Mouse (Mus musculus): ENCODE results near the gene Setd5.

Setd5 gene

DNA sequence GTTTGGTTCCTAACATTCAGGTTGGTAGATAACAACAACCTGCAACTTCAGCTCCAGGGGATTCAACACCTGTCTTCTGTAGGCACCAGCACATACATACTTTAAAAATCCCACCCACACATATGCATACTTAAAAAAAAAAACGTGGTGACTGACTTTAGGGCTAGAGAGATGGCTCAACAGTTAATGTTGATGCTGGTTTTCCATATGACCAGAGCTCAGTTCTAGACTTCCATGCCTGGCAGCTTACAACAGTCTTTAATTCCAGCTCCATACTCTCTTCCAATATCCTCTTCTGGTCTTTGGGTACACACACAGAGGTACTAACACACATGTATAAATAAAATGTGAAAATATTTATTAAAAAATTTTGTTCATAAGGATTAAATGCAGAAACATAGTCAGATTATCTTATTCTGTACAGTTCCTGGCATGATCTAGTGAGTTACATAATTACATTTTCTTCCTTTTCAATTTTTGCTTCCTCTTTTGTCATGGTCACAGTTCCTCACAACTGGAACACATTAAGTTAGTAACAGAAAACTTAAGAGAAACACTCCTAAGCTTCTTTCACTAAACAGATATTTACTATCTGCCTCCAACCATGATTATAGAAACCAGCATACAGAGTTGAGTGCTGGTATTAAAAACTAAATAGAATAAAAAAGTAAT is 16.1 kb upstream of the Setd5 start:
- no peak for DNase-seq

DNA sequence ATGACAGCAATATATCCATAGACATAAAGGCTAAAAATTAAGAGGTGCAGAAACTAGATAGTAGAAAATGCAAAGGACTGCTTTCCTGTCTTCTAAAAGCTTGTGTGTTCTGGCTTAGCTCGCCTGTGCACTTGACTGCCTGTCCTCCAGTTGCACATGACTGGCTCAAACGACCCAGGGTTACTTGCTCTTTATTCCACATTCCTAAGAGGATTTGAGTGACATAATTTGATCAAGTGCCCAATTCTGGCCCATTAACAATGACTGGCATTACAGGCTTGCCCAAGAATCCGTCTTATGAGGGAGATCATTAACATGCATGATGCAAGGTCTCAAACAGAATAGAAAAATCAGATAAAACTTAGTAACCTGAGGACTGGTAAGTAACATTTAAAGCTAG is 14.9 kb upstream of the Setd5 start:
- no peak for DNase-seq

DNA sequence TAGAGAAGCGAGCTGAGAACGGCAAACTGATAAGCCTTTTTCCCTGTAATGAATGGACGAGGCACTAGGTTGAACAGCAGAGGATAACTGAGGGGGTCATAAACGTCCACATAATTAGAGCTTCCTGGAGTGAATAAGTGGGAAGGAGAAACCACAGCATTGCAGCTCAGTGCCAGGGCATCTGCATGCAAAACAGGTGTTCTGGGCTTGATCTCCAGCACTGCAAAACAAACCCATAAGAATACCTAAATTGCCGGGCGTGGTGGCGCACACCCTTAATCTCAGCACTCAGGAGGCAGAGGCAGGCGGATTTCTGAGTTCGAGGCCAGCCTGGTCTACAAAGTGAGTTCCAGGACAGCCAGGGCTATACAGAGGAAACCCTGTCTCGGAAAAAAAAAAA is 13.8 kb upstream of the Setd5 start:
- no peak for DNase-seq

DNA sequence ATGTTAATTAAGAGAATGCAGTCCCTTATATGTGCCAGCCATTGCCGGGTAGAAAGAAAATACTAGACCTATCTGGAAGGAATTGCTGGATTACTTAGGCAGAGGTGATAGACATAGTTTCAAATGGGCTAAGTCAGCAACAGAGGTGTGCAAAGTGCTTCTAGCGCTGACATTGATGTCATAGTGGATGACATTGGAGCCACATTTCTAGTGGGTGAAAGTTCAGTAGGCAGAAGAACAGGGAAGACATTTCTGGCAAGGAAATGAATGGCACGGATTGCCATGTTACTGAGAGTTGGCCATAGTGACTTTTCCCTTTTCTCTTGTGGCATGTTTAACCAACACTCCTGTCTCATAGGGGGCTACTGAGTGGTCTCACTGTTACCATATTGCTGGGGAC is 12.0 kb upstream of the Setd5 start:
- DNase-seq = no peak

DNA sequence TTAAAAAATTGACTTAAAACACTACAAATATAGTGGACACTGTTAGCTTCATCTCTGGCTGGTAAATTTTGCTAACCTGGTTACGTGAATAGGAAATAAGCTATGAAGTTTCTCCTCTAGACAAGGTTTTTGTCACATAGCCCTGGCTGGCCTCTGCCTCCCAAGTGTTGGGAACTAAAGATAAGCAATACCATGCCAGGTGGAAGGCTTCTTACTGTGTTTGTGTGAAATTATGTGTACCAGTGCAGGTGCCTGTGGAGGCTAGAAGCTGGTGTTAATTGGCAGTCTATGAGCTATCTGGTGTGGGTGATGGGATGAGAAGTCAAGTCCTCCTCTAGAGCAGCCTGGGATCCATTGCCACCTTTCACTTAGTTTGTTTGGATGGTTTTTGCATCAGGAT is 8.0 kb upstream of the Setd5 start:
- no peak for DNase-seq

DNA sequence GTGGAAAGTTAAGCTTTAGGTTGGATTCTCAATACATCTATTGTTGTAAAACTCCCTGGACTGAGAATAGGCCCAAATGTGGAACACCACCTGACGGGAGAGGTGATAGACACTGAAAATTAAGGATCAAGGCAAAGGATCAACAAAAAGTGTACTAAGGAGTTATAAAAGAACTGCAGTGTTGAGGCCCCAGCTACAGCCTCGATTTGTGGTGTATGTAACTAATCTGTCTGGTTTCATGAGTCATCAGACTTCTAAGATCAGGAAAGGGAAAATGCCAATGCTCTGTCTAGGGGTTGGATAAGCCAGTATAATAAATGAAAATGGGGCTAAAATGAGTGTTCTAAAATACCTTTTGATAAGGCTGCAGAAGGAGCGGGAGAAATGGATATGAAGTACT is 1.9 kb upstream of the Setd5 start:
- no peak for DNase-seq

DNA sequence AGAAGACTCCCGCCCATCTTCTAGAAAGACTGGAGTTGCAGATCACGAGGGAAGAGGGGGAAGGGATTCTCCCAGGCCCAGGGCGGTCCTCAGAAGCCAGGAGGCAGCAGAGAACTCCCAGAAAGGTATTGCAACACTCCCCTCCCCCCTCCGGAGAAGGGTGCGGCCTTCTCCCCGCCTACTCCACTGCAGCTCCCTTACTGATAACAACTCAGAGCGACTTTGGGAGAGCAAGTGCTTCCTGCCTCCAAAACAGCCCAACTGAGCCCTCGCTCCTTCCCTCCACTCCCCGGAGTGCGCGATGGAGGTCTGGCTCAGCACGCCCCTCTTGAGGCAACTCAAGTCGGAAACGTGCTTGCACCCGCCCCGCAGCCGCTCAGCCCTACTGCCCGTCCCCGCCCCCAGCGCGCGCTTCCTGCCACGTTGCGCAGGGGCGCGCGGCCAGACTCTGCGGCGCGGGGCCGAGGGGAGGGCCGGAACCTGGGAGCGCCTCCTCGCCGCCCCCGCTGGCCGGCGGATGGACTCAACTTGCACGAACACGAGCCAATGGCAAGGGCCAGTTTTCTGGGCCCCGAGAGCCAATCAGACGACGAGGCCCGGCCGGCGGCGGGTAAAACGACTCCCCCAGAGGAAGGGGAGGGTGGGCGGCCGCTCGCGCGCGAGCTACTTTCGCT is 1.0 kb upstream of the Setd5 start:
- peak; percentile 96 for DNase-seq

DNA sequence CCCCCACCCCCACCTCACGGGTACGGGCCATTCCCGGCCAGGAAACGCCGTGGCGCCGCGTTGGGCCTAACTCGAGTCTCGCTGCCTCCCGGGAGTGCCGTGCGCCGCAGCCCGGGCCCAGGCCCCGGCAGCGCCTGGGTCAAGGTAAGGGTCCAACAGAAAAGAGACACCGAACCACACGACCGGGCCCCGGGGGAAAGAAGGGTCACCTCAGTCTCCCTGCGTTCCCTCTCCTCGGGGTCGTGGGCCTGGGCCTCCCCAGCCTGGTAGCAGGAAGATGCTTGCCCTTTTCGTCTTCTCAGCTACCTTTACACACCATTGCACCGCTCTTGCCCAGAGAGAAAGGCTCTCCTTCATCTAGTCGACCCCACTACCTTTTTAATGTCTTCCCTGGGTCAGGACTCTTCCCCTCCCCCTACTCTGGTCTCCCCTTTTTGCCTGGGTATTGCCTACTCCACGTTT is 435 bp downstream of the Setd5 start:
- no peak for DNase-seq

DNA sequence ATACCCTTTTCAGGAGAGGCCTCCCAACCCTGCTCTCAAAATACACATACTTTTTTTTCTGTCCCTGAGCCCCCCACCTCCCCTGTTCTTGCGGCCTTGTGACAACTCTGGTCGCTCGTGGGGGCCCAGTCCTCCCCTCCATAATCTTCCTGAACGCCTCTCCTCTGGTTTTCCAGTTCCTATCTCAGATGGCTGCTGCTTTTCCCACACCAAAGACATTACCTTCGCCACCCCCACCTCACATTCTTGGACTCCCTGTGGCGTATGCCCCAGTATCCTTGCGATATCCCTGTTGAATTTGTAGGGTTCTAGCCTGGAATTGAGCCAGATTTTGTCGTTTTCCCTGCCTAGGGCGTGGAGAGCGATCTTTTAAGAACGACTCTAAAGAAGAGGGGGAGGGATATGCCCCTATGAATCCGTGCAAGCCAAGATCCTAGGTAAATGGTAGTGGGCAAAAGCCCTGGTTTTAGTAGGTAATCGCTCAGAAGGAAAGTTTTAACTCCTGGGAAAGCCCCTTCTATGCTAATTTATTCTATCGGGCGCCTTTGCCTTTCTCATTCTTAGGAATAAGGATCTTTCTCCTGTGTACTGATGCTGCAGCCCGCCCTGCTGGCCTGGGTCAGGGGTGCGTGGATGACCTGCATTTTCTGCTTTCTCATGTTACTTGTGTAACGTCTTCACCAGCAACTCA is 1.0 kb downstream of the Setd5 start:
- peak; percentile 78 for DNase-seq

DNA sequence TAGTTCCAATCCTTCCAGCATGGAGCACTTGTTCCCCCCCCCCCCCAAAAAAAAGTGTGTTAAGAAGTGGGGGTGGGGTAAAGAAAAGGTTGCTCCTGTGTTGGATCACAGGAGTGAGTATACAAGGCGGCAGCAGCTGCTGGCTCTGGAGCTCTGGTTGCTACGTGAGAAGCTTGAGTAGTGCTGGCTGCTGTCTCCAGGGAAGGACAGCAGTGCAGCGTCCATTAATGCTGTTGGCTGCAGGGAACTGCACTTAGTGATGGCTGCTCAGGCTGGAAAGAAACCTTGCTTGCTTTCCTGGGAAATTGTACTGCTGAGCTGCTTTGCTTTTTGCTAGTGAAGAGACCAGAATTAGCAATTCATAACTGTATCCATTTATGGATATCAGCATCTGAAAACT is 2.3 kb downstream of the Setd5 start:
- peak; percentile 31 for DNase-seq

DNA sequence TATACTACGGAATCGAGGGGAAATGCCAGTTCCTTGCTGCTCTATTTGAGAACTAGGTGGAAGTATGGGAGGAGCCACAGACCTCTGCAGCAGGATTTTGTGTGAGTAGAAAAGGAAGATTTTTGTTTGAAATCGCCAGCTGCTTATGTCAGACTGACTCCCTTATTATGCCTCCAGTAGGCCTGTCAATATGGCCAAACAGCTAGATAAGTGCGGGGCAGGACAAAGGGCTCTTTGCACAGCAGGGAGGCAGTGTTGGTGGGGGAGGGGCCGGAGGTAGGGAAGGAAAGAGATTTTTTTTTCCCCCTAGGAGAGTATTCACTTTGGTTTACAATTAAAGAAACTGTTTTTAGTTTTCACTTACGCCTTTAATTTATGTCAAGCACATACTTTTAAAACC is 5.1 kb downstream of the Setd5 start:
- no peak for DNase-seq

DNA sequence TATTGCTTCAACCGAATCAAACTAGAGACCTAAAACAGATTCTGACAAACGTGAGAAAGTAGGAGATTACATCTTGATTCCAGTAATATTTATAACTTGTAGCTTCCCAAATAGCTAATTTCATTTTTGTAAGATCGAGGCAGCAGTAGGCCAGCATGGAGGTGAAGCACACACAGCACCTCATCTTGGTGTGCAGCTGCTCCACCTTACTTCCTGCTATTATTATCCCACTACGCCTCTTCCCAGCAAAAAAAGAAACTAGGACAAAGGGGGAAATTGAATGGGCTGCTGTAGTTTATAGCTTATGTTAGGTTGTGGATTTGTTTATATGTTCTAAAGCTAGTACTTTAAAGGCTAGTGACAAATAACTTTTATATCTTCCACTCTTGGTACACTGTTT is 7.4 kb downstream of the Setd5 start:
- DNase-seq = no peak

DNA sequence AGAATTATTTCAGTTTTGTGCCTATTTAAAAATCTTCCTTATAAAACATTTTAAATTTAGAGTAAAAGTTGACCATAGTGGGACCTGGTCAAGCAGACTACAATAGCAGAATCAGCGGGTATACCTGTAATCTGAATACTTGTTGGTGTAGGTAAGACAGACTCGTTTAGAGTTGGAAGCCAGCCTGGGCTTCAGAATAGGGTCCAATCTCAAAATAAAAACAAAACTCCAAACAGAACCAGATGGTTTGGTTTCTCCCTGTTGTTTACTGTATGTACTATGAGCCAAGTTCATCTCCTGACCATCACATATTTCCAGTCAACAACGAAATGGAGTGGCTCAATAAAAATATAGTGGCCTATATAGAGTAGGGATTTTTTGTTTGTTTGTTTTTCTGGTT is 16.0 kb downstream of the Setd5 start:
- peak; percentile 40 for DNase-seq

DNA sequence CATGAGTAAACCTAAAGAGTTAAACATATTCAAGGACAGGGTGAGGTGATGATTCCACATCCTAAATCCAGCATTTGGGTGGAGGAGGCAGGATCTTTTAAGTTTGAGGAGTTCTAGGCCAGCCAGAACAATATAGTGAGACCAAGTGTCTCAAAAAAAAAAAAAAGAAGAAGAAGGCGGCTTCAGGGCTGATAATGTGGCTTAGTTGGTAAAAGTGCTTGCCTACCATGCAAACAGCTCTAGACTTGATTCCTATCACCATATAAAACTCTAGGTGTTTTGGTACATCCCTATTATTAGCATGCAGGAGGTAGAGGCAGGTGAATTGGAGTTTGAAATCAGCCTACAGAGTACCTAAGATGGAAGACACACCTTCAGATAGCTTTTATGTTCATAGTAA is 18.4 kb downstream of the Setd5 start:
- DNase-seq = no peak

DNA sequence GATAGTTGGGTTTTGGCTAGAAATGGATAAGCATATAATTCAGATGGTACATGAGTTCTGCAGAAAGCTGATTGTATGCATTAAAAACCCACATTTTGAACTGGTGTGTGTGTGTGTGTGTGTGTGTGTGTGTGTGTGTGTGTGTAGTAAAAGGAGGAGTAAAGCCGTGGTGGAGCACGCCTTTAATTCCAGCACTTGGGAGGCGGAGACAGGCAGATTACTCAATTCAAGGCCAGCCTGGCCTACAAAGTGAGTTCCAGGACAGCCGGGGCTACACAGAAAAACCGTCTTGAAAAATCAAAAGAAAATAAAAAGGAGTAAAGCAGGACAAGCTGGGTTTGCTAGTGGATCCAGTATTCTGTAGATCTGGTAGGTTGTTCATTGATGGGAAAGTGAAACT is 20.5 kb downstream of the Setd5 start:
- no peak for DNase-seq

DNA sequence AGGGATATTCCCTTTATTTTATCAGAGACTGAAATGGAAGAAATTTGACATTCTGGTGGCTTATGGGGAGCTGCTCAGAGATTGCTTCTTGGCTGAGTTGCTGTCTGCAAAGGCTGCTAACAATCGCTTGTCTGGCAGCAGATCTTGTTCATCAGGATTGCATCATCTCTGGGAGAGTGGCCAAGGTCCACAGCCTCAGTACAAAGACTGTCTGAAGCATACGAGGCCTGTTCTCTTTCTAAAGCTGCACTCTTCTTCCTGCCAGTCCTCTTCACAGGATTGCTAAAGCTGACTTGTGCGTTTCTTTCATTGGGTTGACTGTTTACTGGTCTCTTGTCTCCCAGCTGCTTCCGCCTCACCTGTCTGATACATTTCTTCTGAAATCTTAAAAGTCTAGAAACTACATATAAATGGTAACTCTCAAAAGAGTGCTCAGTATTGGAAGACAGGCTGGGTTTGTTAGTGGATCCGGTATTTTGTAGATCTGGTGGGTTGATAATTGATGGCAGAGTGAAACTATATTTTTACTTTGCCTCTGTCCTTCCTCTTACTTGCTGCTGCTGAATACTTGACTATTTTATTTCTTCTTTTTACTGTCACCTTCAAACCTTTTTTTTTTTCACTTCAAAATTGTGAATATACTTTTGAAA is 22.6 kb downstream of the Setd5 start:
- DNase-seq = peak; percentile 95

DNA sequence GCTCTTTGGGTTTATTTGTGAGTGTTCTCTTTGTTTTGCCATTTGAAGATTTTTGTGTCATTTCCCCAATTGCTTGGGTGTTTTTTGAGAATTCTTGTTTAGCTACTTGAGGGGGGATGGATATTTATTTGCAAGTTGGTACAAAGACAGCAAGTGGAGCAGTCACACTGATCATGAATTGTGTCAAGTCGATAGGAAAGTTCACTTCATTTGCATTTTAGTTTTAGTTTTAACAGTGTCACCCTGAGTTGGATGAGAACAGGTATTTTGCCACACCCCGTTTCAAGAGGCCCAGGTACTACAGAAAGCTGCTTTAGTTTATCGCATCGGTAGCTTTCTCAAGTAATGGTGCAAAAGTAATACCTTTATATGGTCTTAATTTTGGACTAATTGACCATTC is 25.4 kb downstream of the Setd5 start:
- no peak for DNase-seq

DNA sequence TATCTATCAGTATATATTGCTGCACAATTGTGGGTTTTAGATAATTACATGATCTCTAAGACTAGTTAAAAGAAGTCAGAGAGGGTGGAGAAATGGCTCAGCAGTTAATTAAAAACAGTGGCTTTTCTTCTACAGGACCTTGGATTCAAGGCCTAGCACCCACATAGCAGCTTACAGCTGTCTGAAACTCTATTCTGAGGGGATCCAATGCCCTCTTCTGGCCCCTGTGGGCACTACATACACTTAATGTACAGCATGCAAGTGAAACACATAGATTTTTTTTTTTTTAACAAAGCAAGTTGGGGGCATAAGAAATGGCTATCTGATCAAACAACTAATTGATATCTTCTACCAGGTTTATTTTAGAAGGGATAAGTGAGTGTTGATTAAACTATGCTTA is 26.6 kb downstream of the Setd5 start:
- no peak for DNase-seq

DNA sequence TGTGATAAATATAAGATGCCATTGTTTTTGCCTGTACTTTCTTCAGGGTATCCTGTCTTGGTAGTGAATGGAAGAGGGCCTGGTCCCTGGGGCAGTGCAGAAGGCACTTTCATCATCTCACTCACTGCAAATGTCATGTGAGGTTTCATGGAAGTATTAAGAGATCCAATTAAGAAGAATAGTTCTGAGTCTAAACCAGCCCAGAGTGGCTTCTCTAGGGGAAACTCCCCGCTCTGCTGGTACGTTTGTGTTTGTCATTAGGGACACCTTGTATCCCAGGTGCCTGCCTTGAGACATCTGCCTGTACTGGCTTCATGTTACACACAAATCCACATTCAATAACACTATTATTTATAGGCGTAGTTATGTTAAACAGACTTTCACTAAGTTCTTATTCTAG is 32.2 kb downstream of the Setd5 start:
- no peak for DNase-seq

DNA sequence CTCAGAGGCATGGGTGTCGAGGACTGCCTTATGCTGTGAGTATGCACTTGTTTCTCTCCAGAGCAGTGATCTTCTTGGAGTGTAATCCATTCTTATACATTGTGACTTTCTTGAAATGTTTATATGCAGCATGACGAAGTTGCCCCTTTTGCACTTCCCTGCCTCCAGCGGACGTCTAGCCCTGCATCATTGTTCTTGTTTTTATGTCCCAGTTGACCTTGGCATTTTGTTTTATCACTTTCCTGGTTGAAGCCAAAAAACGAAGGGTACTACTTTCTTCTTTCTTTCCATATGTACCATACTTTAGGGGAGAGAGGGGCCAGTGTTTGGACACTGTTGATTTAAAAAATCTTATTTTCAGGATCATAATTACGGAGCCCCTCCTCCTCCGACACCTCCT is 32.8 kb downstream of the Setd5 start:
- DNase-seq = no peak

DNA sequence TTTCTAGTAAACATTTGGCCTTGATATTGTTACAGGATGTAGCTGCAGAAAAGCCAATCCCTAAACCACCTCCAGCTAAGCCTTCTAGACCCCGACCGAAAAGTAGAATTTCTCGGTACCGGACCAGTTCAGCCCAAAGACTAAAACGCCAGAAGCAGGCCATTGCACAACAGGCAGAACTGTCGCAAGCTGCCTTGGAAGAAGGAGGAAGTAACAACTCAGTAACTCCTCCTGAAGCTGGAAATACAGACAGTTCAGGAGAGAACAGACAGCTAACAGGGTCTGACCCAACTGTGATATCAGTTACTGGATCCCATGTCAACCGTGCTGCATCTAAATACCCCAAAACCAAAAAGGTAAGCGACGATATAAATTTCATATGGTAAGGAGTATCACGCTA is 43.6 kb downstream of the Setd5 start:
- no peak for DNase-seq

DNA sequence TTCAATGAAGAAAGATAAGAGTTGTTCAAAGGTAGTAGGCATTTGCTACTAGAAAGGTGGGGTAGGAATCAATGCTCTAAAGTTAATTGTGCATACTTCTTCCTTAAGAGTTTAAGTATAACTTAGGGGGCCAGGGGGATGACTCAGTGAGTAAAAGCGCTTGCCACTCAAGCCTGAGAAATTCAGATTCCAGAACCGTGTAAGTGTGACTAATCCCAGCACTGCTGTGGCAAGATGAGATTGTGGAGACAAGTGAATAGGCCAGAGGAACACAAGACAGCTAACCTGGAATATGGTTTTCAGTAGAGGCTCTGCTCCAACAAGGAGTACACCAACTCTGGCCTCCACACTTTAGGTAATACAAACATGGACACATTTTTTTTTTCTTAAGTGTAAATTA is 56.2 kb downstream of the Setd5 start:
- DNase-seq = no peak

DNA sequence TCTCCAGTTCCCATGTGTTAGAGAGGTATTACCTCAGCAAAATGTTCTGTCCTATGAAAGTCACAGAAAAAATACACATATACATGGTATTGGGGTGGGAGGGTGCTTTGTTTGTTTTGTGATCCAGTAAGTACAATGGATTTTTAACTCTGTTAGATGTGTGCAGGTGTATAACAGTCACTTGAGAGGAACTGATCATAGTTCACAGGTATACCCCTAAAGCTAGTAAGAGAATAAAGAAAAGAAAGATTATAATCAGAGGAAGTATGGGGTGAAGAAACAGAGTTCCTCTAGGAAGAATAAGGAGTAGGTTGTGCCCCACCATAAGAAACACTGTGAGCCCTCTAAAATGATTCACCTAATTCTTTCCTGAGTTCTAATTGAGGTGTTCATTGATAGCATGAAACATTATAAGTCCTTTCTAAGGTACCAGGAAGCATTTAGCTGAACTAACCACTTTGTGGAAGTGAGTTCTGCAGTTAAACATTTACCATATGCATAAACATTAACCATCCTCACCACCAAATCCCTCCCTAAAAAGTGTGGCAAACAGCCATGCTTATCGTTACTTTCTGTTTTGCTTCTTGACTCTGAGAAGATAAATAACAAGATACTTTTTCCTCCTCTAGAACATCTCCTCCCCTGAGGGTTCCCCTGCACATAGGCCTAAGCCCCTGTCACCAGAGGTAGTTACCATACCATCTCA is 64.4 kb downstream of the Setd5 start:
- DNase-seq = no peak
